ENCODE assay signal across 27 mouse cellular contexts in genomic region chr4:131496900-131497299, GRCm38 (mm10).
A peak's percentile ranks its signal among the peaks of the same experiment; 100 is the strongest.
DNase-seq lines count a peak whose midpoint lies in the region; ATAC-seq lines count a peak whose summit lies in the region.
"Had no signal": no experiment of that assay in that cellular context is flagged by ENCODE, and none has a peak within 500 bp of the region (broad histone marks: within the 10 kb centered on the region; RNA-seq: fewer than 3 reads in every experiment).

No protein-coding gene starts in this region.

- peak overlapping the region; percentile 15; the same call in 1 of the 2 replicates for H3K27ac ChIP-seq in forebrain, embryonic 16.5 days (ENCODE audit: low read length)
- no peak overlapping the region for H3K27ac ChIP-seq in forebrain, embryonic 12.5 days
- no peak overlapping the region for H3K27ac ChIP-seq in neural tube, embryonic 13.5 days (replicated peaks)
- peak overlapping the region; percentile 73 for H3K27ac ChIP-seq in embryonic facial prominence, embryonic 13.5 days
- H3K27ac ChIP-seq in stomach, embryonic 16.5 days (ENCODE audit: low read length), result no peak overlapping the region
- H3K27ac ChIP-seq: heart, adult 2 months; heart, embryonic 13.5 days; hindbrain, embryonic 15.5 days; layer of hippocampus, adult 2 months; midbrain, embryonic 10.5 days had no signal

- no peak overlapping the region for H3K4me2 ChIP-seq in forebrain, embryonic 16.5 days (ENCODE audit: low read length)
- no peak overlapping the region for H3K4me2 ChIP-seq in forebrain, embryonic 12.5 days
- no peak overlapping the region for H3K4me2 ChIP-seq in neural tube, embryonic 13.5 days
- H3K4me2 ChIP-seq in embryonic facial prominence, embryonic 13.5 days, result no peak overlapping the region
- no peak overlapping the region for H3K4me2 ChIP-seq in stomach, embryonic 16.5 days (ENCODE audit: low read depth, low read length)
- H3K4me2 ChIP-seq: heart, embryonic 13.5 days; hindbrain, embryonic 15.5 days; liver, embryonic 11.5 days had no signal

- peaks cover 18% of the 10 kb centered on the region for H3K4me1 ChIP-seq in forebrain, embryonic 16.5 days (replicated peaks; ENCODE audit: control insufficient read depth, insufficient read depth, low read length)
- H3K4me1 ChIP-seq in forebrain, embryonic 12.5 days, result peaks cover 25% of the 10 kb centered on the region
- H3K4me1 ChIP-seq in neural tube, embryonic 13.5 days (replicated peaks), result peaks cover 42% of the 10 kb centered on the region
- peaks cover 34% of the 10 kb centered on the region for H3K4me1 ChIP-seq in embryonic facial prominence, embryonic 13.5 days
- H3K4me1 ChIP-seq in stomach, embryonic 16.5 days (ENCODE audit: control insufficient read depth, insufficient read depth, low read length), result 0 out of 2 replicates have a peak, but pooled peaks cover 5% of the 10 kb centered on the region
- H3K4me1 ChIP-seq: heart, embryonic 13.5 days had no signal

- 17% methylated on average over 5 of the region's 5 CpGs for WGBS in forebrain, embryonic 16.5 days
- 54% methylated on average over 5 of the region's 5 CpGs for WGBS in forebrain, embryonic 12.5 days
- WGBS in neural tube, embryonic 13.5 days, result 55% methylated on average over 5 of the region's 5 CpGs
- WGBS in embryonic facial prominence, embryonic 13.5 days, result 25% methylated on average over 5 of the region's 5 CpGs
- WGBS in stomach, embryonic 16.5 days, result 33% methylated on average over 5 of the region's 5 CpGs

- no peak overlapping the region for H3K9ac ChIP-seq in forebrain, embryonic 16.5 days (replicated peaks; ENCODE audit: low read depth, low read length)
- H3K9ac ChIP-seq in forebrain, embryonic 12.5 days, result no peak overlapping the region
- H3K9ac ChIP-seq in neural tube, embryonic 13.5 days, result peak overlapping the region; percentile 3; the same call in 1 of the 2 replicates
- no peak overlapping the region for H3K9ac ChIP-seq in embryonic facial prominence, embryonic 13.5 days
- H3K9ac ChIP-seq in stomach, embryonic 16.5 days (ENCODE audit: low read length), result no peak overlapping the region
- H3K9ac ChIP-seq: heart, embryonic 13.5 days; hindbrain, embryonic 15.5 days; liver, postnatal 0 days had no signal

- H3K4me3 ChIP-seq in forebrain, embryonic 16.5 days (replicated peaks; ENCODE audit: low read length), result no peak overlapping the region
- no peak overlapping the region for H3K4me3 ChIP-seq in forebrain, embryonic 12.5 days (replicated peaks)
- no peak overlapping the region for H3K4me3 ChIP-seq in neural tube, embryonic 13.5 days
- H3K4me3 ChIP-seq in embryonic facial prominence, embryonic 13.5 days, result no peak overlapping the region
- no peak overlapping the region for H3K4me3 ChIP-seq in stomach, embryonic 16.5 days (replicated peaks; ENCODE audit: low read length)
- H3K4me3 ChIP-seq: heart, adult 2 months; heart, embryonic 13.5 days; hindbrain, embryonic 15.5 days; layer of hippocampus, adult 2 months; midbrain, embryonic 10.5 days had no signal

- DNase-seq in neural tube, embryonic 10.5 days (ENCODE audit: extremely low spot score, low spot score), result no peak
- no peak for DNase-seq in layer of hippocampus, postnatal 14 days (ENCODE audit: low spot score in 2 of 2)
- DNase-seq: adrenal gland, adult 2 months; B cell, adult 2 months; cerebellum, adult 11-12 months; cerebellum, postnatal 10 days; gastrocnemius, postnatal 14 days; heart, adult 2 months; heart, postnatal 14 days; kidney, adult 9 months; kidney, postnatal 14 days; liver, postnatal 0 days; lung, postnatal 10 days; thymus, adult 18-20 months; thymus, postnatal 36 days had no signal

- no peaks in the 10 kb centered on the region for H3K36me3 ChIP-seq in forebrain, embryonic 16.5 days (ENCODE audit: control insufficient read depth, insufficient read depth)
- no peaks in the 10 kb centered on the region for H3K36me3 ChIP-seq in forebrain, embryonic 12.5 days (replicated peaks)
- H3K36me3 ChIP-seq in neural tube, embryonic 13.5 days, result no peaks in the 10 kb centered on the region
- no peaks in the 10 kb centered on the region for H3K36me3 ChIP-seq in embryonic facial prominence, embryonic 13.5 days
- H3K36me3 ChIP-seq in stomach, embryonic 16.5 days (ENCODE audit: control insufficient read depth, insufficient read depth, low read length), result no peaks in the 10 kb centered on the region
- H3K36me3 ChIP-seq: G1E; heart, embryonic 13.5 days; hindbrain, embryonic 15.5 days; midbrain, embryonic 10.5 days had no signal

- H3K27me3 ChIP-seq in forebrain, embryonic 16.5 days (replicated peaks; ENCODE audit: control insufficient read depth, insufficient read depth, low read length), result no peaks in the 10 kb centered on the region; the same call in 1 of the 2 replicates
- H3K27me3 ChIP-seq in forebrain, embryonic 12.5 days, result no peaks in the 10 kb centered on the region
- no peaks in the 10 kb centered on the region for H3K27me3 ChIP-seq in neural tube, embryonic 13.5 days
- H3K27me3 ChIP-seq in embryonic facial prominence, embryonic 13.5 days, result peaks cover 15% of the 10 kb centered on the region
- no peaks in the 10 kb centered on the region for H3K27me3 ChIP-seq in stomach, embryonic 16.5 days (ENCODE audit: control insufficient read depth, insufficient read depth, low read length)
- H3K27me3 ChIP-seq: hindbrain, embryonic 15.5 days had no signal

- ATAC-seq in forebrain, embryonic 16.5 days, result no peak; the same call in 1 of the 2 replicates
- ATAC-seq in forebrain, embryonic 12.5 days (ENCODE audit: low FRiP score), result no peak
- ATAC-seq in neural tube, embryonic 13.5 days (ENCODE audit: low read depth), result no peak
- ATAC-seq in embryonic facial prominence, embryonic 13.5 days (ENCODE audit: insufficient number of reproducible peaks, insufficient read depth, low FRiP score, low TSS enrichment, low read depth), result no peak
- ATAC-seq in stomach, embryonic 16.5 days (ENCODE audit: insufficient read depth, low FRiP score), result peak; percentile 48; the same call in 1 of the 2 replicates
- ATAC-seq: intestine, embryonic 16.5 days; liver, postnatal 0 days had no signal

- no peaks in the 10 kb centered on the region for H3K9me3 ChIP-seq in forebrain, embryonic 16.5 days (ENCODE audit: control insufficient read depth, low read length)
- H3K9me3 ChIP-seq in forebrain, embryonic 12.5 days, result no peaks in the 10 kb centered on the region
- H3K9me3 ChIP-seq in neural tube, embryonic 13.5 days, result no peaks in the 10 kb centered on the region
- H3K9me3 ChIP-seq in embryonic facial prominence, embryonic 13.5 days, result no peaks in the 10 kb centered on the region; the same call in 1 of the 2 replicates
- H3K9me3 ChIP-seq in stomach, embryonic 16.5 days (replicated peaks; ENCODE audit: control insufficient read depth, low read length), result no peaks in the 10 kb centered on the region
- H3K9me3 ChIP-seq: G1E; heart, embryonic 13.5 days; hindbrain, embryonic 15.5 days; midbrain, embryonic 10.5 days had no signal

Comparison
In these comparisons a context has a peak if more than half of its experiments do, and no peak if none do; other contexts are left out.
1. H3K27ac ChIP-seq: peak in forebrain, embryonic 16.5 days (single experiment) and embryonic facial prominence, embryonic 13.5 days (single experiment); none in forebrain, embryonic 12.5 days (single experiment), neural tube, embryonic 13.5 days (single experiment) and stomach, embryonic 16.5 days (single experiment).